Mouse (Mus musculus) adrenal gland, postnatal 36 days (tissue): ENCODE measurements at regions not wholly inside any gene's neighbourhood (a gene's known extent, or its start where the extent isn't known, plus 50 kb on each side); places are given as distances from the start of the nearest gene placed in this dataset.
"Not testable (repeated sequence)": the region's sequence is repeated elsewhere in the genome, so short reads cannot be mapped to it uniquely, and the experiment has no call there.

ENCODE experiments used
- DNase-seq, 2 experiments: peaks; one replicate each; pipeline ENCODE4 v3.0.0; 2021; ENCODE audit warnings: mixed read lengths in 1 of 2

DNA sequence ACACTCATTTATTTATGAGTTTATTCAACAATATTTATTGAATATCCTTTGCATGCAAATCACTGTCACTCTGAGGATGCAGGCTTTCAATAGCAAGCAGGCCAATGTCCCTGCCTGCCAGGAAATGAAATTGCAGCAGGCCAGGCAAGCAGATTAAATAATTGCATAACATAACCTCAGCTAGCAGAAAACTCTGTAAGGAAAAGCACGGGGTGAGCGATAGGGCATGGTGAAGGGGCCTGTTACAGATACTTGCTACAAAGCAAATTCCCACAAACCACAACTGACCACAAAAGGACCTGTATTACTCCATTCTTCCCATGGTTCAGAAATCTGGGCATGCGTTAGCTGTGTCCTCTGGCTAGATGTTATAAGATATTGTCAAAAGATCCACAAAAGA lies 509.8 kb downstream of the Bnc2 start:
- no peak for DNase-seq

DNA sequence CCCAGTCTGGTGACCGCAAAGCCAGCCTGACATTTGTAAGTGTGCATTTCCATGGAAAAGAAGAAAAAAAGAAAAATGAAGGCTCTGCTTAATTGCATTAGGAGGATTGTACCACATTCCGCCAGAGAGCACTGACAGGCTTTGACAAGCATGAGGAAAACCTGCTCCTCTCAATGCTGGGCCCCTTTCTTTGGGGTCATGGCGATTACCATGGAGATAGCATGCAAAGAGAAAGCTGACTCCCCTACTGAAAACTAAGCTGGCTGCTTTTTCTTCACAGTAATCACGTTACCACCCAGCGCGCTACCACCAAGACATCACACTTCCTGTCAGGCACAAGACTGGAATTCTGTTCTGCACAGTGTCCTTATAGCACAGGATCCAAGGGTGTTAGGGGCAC lies 502.2 kb downstream of the Bnc2 start:
- no peak for DNase-seq

DNA sequence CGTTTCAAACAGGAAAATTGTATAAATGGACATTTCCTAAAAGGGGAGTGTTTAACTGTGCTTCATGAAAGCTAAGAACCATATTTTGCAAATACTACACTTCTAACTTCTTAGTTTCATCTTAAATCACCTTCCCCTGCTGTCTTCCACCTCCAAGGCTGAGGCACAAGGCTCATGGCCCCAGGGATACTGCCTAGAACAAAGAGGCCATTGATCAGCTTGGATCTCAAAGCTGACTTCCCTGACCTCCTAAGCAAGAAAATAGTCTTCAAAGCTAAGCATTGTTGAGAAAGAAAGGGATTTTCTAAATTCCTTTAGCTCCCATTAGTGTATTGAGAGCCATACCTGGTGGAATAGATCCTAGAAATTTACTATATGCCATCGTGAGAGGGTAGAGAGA lies 501.6 kb downstream of the Bnc2 start:
- DNase-seq = no peak

DNA sequence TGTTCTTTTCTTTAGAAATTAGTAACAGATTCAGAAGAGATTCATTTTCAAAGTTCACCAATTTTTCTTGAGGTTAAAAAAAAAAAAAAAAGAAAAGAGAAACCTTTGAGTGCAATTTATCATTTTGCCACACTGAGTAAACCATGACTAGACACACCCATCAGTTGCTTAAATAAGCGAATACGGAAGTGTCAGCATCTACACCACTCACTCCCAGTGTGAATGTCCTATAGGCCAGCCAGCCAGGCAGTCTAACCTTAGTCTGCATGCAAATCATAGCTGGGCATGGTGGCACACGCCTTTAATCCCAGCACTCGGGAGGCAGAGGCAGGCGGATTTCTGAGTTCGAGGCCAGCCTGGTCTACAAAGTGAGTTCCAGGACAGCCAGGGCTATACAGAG lies 498.6 kb downstream of the Bnc2 start:
- DNase-seq = not testable (repeated sequence)

DNA sequence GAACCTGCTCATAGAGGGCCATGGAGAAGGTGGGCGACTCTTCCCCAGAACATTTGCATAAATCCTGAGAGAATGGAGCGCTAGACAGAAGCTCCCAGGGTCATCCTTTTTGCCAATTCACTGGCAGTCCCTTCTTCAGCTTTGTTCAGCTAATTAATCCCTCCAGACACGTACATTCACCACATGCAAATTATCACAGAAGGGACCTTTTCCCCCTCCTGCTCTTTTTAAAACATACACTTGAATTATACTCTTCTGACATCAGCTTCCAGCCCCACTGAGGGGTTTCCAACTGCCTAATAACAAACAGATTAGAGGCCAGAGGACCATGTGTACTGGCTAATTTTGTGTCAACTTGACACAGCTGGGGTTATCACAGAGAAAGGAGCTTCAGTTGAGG lies 497.2 kb downstream of the Bnc2 start:
- DNase-seq = no peak

DNA sequence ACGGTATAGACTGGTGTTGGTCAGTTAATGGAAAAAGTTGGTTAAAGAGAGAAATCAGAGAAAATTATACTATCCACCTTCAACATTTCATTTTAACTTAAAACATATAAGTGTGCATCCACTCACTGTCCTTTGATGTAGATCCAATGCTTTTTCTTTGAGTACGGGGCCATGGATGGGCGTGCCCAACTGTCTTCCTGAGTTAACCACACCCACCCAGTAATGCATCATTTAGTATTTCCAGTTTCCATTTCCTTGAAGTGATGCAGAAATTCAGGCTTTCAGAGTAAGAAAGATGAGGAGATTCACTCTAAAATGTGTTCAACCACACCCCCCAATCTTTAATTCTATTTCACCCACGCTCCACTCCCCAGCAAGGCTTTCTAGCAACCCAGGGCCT lies 490.6 kb downstream of the Bnc2 start:
- no peak for DNase-seq

DNA sequence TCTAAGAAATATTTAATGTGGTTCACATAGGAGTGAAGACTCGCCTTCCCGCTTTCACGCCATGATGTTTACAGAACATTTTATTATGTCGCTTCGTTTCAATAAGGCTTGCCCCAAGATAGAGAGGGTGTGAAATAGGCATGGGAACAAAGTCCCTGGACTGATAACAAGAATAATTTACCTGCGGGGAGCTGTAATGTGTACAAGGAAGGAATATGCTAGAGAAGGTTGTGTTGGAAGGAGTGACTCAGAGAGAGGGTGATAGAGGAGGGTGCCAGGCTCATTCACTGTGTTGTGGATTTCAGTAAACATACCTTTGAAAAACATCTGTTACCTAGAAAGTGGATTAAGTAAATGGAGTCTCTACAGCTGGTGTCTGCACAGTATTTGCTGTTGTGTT lies 490.2 kb downstream of the Bnc2 start:
- DNase-seq = no peak

GRCm38 (mm10) chr4:84189315-84189714 lies 485.8 kb downstream of the Bnc2 start:
- DNase-seq = no peak

DNA sequence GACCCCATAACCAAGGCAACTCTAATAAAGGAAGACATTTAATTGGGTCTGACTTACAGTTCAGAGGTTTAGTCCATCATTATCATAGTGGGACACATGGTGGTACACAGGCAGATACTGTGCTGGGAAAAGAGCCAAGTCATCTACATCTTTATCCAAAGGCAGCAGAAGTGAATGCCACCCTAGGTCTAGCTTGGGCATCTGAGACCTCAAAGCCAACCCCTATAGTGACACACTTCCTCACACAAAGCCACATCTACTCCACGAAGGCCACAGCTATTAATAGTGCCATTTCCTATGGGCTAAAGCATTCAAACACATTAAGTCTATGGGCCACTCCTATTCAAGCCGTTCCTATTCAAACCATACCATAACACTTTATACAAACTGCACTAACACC lies 483.8 kb downstream of the Bnc2 start:
- no peak for DNase-seq

- no peak for DNase-seq
Measured at GRCm38 (mm10) chr4:84192301-84192700, 482.8 kb downstream of the Bnc2 start.

GRCm38 (mm10) chr4:84196732-84197131 lies 478.3 kb downstream of the Bnc2 start:
- DNase-seq = no peak

DNA sequence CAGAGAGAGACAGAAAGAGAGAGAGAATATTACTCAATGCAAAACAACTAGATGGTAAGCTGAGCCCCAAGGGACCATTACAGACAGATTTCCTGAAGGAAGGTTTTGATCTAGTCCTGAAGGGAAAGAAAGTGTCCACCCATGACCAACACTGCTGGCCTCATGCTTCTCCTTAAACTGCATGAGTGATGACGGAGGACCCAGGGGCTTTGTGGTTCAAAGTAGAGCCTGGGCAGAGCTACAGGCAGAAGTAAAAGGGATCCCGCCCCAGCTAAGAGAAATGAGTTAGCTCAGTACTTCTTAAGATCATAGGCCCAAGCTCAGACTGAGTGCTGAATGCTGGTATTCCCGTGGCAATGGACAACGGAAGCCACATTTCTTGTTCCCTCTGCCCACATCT lies 476.9 kb downstream of the Bnc2 start:
- DNase-seq = no peak

DNA sequence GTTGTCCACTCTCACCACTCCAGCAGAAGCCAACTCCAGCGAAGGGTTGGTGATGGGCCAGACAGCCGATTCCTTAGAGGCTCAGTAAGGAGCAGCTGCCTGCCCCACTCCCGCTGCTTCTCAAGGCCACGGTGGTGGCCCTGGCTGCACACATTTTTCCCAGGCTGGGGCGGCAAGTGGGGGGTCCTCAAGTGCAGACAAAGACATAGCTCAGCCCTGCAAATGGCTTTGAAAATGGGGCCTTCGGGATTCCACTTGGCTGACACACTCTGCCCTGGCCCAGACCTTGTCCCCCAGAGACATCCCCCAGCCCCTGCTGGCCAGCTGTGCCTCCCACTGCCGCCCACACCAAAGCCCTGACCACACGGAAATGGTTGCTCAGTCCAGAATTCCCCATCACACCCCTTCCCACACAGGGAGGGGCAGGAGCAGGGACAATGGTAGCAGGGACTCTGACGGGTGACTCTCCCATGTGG lies 475.9 kb downstream of the Bnc2 start:
- DNase-seq = no peak

- no peak for DNase-seq
Measured at GRCm38 (mm10) chr4:84201001-84201400, 474.1 kb downstream of the Bnc2 start.

GRCm38 (mm10) chr4:84202231-84202630 lies 472.8 kb downstream of the Bnc2 start:
- peak in 1 of 2 experiments; percentile 15 for DNase-seq

- peak; percentile 57 to 61 for DNase-seq
Measured at GRCm38 (mm10) chr4:84203680-84204079, 471.4 kb downstream of the Bnc2 start.

DNA sequence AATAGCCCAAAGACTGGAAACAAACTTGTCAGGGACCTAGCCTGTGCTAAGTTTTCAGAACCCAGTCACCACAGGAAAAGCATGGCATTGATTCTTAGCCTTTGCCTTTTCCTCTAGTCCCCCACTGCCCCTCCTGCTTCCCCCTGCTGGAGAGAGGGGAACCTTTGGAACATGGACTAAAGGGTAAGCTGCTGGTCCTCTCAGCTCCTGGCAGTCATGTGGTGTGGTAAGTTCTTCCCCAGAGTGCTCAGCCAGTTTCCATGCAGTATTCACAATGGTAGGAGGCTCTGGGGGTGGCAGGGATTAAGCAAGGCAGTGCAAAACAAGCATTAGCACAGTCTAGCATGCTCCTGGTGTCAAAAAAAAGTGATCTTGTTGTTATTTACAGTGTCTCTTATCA lies 470.3 kb downstream of the Bnc2 start:
- no peak for DNase-seq

- no peak for DNase-seq
Measured at GRCm38 (mm10) chr4:84208175-84208574, 466.9 kb downstream of the Bnc2 start.

- DNase-seq = no peak
Measured at GRCm38 (mm10) chr4:84209538-84209937, 465.5 kb downstream of the Bnc2 start.

- DNase-seq = no peak
Measured at GRCm38 (mm10) chr4:84211311-84211875, 463.7 kb downstream of the Bnc2 start.

DNA sequence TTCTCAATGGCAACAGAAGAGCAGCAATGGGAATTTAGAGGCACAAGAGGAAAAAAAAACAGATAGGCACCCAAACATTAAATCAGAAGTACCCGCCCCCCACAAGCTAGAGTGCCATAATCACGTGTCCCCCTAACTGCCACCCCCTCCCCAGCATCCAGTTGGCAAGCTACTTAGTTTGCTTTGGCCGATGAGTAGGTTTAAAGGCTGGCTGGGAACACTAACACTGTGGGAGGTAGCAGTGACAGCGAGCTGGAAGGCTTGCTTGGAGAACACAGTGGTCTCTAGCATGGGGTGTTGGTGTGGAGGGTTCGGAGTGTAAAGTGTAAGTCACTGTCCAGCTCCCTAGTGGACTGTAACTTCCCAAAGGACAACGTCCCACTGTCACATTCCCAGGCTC lies 463.1 kb downstream of the Bnc2 start:
- no peak for DNase-seq

- no peak for DNase-seq
Measured at GRCm38 (mm10) chr4:84214523-84214922, 460.6 kb downstream of the Bnc2 start.

- DNase-seq = peak; percentile 69 to 80
Measured at GRCm38 (mm10) chr4:84218961-84219360, 456.1 kb downstream of the Bnc2 start.

DNA sequence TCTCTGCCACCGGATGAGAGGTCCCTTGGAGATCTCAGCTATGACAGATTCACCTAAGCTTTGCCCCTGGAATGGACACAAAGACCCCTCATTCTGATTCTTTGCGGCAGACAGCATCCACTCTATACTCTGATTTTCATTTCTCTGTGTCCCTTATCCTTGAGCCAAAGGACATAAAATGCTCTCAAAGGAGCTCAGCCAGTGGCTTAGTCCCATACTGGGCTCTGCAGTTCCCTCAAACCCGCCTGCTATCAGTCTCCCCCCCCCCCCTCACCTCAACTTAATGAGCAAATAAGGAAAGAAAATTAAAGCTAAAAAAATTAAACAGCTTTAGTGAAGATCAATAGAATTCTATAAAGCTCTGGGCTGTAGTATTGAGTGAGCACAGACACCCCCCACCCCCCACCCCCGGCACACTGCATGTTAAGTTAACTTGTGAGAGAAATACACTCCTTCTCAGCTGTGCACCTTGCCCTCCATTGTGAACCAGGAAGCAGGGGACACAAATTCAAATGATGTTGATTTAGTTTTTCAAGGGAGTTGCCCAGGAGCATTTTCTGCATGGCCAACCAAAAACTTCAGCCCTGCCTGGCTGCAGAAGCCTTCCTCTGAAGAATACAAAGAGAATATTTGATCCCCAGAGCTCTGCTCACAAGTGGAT lies 452.9 kb downstream of the Bnc2 start:
- no peak for DNase-seq
